Mouse (Mus musculus) frontal cortex, adult (tissue): ENCODE data around the gene 4921504E06Rik.

Source experiments
- ATAC-seq: cut with Nextera tagmentation; 2 replicates; pipeline ENCODE4 v1.9.2; 2017; ENCODE audit warnings: mild to moderate bottlenecking, moderate library complexity, mixed read lengths; ENCODE audit not compliant: low TSS enrichment

Gene 4921504E06Rik

DNA sequence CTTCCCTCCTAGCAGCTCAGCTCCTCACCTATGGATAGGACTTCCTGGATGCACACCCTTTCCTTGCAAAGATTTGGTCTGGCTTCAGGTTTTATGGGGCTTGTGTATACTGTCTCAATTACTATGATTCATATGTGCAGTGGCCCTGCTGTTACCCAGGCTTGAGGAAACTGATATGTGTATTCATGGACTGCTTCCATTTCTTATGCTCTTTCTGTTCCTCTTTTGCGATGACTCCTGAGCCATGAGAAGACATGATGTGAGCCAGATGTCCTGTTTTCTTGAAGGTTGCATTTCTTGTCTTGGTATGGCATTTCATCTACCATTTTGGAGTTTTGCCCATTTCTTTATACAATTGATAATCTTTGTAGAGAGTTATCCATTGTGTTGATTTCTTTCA, 48.0 kb downstream of the 4921504E06Rik start:
- ATAC-seq = no peak

DNA sequence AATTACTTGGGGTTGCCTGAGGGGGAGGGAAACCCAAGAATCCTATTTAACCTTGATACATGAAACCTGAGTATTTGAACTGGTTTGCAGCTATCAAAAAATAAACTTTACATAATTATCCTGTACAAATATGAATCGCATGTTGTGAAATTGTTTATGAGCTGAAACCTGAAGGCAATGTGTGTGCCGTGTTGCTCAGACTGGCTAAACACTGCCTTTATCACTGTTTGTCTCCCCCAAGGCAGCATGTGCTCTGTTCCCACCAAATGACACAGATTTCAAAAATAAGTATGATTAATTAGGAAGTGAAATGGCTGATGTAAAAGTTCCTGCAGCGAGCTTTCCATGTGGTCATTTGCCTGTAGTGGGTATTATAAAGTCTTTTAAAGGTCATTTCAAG, 63.5 kb downstream of the 4921504E06Rik start:
- no peak for ATAC-seq

DNA sequence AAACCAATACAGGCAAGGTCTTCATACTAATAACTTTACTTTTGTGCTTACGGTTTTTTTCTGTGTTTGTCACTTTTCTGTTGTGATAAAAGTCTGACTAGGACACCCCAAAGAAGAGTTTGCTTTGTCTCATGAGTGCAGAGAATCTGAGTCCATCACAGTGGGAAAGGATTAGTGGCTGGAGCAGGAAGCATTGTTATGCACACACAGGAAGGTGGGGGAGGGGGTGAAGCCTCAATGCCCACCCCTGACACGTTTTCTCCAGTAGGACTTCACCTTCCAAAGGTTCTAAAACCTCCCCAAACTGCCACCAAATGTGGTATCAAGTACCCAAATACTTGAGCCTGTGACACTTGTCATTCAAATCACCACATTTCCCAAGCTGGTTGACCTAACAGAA, 91.8 kb downstream of the 4921504E06Rik start:
- ATAC-seq = no peak

DNA sequence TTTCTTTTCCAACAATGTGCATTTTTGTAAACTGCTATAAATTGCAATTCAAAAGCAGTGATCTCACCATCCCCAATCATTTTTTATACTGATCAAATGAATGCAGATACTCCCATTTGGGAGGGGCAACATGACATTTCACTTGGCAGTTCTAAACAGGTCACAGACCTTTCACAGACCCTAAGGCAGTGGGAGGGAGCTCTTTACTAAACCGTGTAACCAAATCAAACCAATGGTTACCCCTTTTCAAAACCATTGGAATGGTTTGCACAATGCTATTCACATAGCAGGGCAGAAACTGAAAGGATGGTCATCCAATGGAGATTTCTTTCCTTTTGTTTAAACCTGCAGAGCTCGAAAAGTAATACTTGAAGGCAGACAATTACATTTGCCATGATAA, 94.9 kb downstream of the 4921504E06Rik start:
- no peak for ATAC-seq

DNA sequence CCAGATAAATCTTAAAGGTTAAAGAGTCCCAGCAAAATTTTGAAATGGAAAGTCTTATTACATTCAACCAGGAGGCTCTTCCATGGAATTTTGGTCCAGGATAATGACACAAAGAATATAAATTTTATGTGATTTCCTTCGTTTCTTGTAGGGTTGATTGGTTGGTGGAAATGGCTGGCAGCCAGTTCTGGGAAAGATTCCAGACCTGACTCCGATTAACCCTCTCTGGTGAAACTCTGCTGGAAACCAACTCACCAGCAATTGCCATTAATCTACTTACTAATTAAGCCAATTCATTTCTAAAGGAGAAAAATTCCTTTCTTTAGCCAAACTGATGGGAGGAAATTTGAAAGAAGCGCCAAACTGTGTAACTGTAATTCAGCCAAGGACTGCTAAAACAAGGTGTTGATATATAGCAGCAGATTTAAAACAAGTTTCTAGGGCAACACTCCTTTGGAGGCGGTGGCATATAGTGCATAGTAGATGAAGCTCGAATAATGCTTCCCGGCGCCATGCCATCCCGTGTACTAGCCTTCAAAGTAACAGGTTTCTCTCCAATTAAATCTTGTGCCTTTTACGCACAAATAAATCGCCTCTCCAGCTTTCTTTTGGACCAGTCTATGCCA, 97.7 kb downstream of the 4921504E06Rik start:
- no peak for ATAC-seq

DNA sequence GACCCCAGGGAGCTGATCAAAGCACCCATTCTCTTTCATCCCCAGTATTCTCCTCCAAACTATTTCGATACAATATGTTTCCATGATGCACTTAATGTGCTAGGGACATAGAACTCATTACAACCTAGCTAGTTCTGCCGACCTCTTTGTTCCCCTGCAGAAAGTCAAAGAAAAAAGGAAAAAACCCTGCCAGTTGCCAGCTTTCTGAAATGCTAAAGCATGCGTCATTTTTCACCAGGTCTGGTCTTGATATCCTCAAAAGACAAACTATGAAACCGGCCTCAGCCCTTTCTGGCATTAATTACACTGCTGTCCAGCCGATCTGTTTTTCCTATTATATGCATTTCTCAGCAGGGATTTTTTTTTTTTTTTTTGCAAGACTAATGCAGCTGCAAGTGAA, 98.5 kb downstream of the 4921504E06Rik start:
- ATAC-seq = no peak

DNA sequence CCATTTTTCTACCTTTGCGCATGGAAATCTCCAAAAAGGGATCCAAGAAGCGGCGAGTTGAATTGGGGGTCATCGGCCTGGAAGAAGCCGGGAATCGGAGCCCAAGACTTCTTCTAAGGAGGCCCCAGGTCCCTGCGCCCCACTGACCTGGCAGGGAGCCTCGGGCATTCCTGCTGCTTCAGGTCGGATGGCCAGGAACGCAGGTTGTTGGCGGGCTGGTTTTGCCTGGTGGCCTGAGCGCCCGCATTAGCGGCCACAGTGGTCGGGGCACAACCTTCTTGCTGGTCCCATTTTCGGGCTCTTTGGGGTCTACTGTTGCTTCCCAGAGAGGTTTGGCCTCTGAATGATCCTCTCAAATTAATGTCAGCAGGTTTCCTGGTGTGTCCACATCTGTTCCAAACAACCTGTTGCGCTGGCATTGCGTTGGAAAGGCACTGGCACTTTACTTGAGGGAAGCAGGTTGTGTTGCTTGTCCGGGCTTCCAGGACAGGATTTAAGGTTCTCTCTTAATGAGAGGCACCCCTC, 101.1 kb downstream of the 4921504E06Rik start:
- no peak for ATAC-seq

DNA sequence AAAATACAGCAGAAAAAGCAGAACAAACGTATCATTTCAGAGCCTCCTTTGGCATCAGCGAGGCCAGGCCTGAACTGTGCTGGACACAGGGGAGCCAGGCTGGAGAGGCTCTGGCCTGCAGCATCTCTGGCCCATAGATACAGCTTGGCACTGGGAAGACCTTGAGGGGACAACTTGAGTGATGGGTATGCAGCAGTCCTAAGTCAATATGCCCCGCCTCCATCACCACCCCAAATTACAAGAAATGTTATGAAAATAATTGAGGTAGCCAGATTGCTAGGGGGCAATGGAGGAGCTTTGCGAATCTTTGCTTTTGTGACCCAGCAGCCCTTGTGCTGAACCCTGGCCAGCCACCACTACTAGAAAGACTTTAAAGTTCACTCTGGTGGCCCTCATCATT, 104.4 kb downstream of the 4921504E06Rik start:
- no peak for ATAC-seq

DNA sequence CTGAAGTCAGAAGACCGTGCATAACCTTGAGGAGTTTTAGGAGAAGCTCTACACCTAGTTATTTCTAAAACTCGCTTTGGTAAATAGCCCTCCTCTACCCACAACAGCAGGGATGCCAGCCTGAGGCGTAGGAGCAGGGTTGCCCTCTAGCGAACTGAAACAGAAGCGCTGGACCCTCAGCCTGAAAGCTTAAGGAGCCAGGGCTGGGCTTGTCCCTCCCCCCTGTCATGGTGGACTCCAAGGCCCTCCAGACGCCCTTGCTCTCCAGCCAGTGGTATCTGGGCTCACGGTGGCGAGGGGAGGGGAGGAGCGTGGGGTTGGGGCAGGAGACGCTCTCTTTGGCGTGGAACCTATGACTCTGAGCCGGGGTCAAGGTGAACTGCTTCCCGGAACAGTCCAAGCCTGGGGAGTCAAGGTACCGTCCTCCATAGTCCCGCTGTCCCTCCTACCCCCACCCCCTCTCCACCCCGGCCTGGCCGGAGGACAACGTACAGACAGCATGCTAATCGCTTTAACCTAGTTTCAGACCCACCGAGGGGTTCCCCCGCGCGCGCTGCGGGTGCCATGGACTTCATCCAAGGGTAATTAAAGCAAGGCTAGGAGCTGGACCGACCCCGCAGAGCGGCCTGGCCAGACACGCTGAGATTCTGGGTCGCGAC, 105.5 kb downstream of the 4921504E06Rik start:
- peak; percentile 57; the same call in 1 of the 2 replicates for ATAC-seq

DNA sequence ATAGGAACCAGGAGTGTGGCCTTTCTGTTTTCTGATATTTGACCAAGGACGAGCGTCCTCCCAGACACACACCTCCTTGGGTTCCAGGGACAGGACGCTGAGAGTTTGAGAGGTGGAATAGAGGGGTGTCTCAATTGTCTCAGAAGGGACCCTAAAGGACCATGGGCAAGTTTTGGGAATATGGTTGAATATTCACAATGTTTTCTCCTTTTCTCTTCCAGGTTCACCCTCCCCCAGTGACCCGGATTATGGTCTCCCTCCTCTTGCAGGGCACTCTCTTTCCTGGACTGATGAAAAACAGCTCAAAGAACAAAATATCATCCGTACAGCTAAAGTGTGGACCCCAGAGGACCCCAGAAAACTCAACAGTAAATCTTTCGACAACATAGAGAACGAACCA, 107.0 kb downstream of the 4921504E06Rik start:
- no peak for ATAC-seq

DNA sequence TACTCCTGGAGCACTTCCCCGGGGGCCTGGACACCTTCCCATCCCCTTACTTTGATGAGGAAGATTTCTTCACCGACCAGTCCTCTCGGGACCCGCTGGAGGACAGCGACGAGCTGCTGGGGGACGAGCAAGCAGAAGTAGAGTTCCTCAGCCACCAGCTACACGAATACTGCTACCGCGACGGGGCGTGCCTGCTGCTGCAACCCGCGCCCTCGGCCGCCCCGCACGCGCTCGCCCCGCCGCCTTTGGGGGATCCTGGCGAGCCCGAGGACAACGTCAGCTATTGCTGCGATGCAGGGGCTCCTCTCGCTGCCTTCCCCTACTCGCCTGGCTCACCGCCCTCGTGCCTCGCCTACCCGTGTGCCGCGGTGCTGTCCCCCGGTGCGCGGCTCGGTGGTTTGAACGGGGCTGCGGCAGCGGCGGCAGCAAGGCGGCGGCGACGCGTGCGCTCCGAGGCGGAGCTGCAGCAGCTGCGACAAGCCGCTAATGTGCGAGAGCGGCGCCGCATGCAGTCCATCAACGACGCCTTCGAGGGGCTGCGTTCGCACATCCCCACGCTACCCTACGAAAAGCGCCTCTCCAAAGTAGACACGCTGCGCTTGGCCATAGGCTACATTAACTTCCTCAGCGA, 107.7 kb downstream of the 4921504E06Rik start:
- no peak for ATAC-seq

DNA sequence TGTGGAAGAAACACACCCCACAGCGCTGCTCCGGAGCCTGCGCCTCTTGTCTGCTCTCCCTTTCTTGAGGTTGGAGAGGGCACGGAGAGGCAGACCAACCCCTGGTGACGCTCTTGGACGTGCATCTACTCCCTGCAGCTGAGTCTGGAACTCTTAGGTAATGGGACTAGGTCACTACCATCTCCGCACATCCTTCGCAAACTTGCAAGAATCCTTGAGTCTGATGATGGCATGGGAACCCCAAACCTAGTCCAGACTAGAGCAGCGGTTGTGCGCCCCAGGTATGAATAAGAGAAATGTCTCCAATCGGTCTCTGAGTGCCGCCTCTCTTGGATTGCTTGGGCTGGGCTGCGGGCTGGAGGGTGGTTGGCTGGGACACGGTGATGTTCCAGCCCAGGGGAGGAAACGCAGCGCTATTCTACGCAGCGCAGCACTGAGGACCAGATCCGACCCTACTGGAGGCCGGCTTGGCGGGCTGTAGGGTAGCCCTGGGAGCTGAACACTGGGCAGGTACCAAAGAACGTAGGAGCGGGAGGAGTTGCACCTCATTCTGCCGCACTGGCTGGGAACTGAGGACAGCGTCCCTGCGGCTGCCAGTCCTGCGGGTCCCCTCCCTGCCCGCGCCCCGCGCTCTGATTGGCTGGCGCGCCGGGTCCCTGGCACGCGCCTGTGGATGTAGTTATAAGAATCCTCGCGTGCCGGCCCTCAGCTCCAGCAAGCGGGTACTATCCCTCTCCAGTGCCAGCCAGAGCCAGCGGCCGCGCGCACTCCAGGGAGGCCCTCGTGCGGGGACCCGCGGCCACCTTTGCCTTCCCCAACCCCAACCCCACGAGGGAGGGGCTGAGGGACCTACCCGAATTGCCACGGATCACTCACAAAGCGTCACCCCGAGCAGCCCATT, 108.5 kb downstream of the 4921504E06Rik start, which contains the start of gene Ptf1a:
Ptf1a (plus strand) TSS at position 733 of the 901 bp plus-strand sequence.
- 0 out of 2 replicates have a peak, but pooled peaks have one; percentile 27 for ATAC-seq

DNA sequence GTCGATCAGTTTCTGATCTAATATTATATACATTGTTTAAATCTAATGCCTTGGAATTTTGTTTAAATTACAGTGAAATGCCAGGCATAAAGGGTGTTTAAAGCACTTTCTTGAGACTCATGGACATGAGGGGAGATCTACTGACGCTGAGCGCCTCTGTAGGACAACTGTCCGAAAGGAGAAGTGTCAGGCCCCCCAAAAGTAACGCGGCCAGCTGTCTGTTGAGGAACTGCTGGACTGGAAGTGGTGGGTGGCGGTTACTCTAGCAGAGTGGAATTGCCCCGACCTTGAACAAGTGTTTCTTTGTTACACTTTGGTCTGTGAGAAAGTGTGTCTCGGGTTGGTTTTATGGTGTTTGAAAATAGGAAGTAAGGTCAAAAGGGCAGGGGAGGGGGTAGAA, 109.4 kb downstream of the 4921504E06Rik start:
- ATAC-seq = no peak

DNA sequence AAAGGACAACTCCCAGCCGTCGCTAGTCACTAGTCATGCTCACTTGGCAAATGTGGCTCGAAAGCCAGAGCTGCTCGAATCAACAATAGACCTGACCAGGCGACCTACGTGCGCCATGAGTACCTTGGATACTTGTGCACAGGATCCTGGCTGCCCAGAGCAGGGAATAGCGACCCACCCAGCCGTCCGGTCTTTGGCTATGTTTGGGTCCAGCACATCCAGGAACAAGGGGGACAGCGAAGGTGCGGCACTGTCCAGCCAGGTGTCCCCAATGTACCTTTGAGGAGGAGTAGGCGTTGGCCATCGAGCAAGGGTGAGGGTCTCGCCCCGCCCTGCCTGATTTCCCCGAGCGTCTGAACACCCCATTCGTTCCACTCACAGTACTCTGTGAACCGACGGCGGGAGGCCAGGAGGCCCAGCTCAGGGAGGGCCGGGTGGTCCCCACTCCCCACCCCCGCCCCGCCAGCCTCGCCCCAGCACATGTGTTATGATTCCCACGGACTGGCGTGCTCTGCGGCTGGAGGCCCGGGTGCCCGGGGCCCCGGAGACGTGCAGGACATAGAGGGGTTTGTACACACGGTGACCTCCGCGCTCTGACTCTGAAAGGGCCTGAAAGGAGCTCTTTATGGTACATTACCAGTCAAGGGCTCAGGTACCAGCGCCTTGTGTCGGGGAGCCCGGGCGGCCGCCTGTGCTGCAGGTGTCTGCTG, 121.9 kb downstream of the 4921504E06Rik start:
- no peak for ATAC-seq

DNA sequence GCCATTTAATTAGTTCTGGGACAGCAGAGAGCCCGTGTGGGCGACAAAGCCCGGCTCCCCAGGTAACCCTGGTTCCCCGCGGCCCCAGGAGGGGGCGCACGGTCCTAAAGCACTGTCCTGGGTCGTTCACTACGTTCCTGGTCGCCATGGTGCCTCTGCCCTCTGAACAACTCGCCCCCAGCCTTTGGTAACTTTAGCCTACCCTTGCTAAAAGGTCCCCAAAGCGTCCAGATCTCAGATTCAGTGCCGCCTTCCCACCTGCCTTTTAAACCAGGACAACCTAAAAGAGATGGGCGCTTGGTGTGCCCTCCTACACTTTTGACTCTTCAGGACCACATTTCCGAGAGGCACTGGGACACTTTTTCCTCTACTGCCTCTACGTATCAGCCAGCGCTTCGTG, 122.5 kb downstream of the 4921504E06Rik start:
- ATAC-seq = no peak

DNA sequence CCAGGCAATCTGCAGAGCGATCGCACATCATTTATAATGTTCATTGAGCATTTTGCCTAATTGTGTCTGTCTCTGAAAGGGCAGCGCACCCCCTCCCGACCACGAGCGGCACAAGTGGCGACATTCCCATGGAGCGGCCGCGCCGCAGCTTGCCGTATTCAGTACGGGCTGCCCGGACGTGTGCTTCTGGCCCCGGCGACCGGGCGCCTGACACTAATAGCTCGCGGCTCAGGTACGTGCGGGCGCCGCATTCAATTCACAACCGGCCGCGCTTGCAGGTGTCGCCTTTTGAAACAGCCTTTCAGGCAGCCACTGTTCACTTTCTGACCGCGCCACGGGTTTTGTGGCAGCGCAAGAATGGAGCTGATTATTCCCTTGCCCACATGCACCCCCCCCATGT, 123.0 kb downstream of the 4921504E06Rik start:
- ATAC-seq = no peak

DNA sequence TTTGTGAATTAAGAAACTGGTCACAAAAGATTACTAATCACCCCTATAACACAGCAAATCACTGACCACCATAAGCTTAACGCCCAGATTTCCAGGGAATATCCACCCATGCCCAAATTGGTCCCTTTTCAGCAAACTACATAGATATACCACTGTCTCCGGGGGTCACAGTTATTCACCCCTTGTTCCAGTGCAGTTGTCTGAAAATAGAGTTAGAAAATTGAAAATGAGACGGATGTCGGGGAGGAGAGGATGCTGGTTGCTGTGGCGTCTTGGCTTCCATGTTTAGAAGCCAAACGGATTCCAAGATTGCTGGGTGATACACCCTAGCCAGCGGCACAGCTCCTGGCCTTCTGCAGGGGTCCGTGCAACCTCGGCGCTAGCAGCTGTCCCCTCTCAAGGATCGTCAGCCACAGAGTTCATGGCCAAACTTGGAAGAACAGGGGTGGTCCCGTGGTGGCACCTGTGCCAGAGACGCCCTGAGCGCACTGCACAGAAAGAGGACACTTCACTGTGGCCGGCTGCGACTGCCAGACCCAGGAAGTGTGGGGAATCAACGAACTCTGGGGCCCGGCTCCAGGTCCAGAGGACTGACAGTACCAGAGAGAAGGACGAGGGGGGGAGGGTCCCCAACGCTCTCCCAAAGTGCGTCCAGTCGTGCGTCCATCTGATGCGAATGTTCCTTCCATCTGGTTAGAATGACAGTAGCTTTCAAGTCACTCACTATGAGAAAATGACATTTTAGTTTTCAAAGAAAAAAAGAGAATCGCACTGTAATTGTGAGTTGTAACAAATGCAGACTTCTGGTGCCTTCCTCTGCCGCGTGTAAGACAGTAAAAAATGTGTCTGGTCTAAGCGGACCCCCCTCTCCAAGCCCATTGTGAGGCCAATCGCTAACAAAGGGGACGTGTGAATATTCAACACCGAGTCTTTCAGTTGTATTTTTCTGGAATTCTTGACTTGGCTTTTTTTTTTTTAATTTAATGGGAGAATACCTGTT, 123.7 kb downstream of the 4921504E06Rik start:
- no peak for ATAC-seq

DNA sequence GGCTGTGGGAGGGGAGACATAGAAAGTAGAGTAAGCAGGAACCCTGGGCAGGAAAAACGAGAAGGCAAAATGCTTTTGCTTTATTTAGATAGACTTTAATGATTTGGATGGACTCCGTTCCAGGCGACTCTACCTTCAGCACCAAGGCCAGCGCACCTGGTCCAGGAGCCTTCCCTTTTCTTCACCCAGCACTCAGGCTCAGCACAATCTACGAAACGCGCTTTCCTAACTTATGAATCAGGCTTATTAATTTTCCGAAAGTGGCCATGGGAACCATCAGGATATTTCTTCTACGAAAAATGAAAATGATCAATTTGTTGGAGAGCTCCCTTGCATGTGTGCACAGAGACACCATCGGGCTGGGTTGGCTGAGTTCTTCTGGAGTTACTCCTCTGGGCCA, 124.7 kb downstream of the 4921504E06Rik start:
- no peak for ATAC-seq

DNA sequence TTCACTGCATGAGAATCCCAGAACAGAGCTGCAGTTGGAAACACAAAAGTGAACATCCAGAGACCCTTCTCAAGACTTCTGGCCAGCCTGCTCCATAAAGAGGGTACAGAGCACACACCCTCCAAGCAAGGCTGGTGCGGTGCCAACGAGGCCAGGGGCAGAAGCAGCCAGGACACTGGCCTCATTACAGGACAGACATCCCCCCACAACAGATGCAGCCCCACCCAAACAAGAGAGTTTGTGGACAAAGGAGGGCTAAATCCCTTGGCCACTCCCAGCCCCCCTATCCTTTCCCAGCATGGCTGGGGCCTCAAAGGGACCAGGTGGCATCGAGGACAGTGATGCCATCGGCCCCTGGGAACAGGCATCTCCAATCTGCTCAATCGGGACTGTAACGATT, 130.6 kb downstream of the 4921504E06Rik start:
- ATAC-seq = no peak

DNA sequence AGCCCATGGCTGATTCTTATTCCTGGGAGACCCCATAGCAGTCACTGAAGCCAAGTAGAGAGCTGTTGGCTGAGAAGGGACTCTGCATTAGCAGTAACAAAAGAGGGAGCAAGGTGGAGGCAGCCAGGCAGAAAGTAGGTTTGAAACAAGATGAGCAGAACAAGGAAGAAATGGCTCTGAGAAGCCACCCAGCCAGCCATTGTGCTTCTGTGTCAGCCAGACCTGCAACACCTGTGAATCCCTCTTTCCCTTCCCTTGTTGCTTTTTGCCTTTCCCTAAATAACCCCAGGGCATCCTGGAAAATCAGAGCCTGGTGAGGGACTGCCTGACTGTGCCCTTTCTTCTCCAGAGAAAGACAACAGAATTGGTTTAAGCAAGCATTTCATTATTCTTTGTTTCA, 131.5 kb downstream of the 4921504E06Rik start:
- no peak for ATAC-seq
